Mouse (Mus musculus) embryonic facial prominence, embryonic 11.5 days (tissue): Measurements from ENCODE around the gene Agbl4. TPM values are rescaled to one million over a fixed set of nuclear protein-coding genes. Genes with fewer than 3 reads are reported as not detected.

Experiments used
- ATAC-seq: fragments of 200-750 bp; cut with Nextera tagmentation; replicated peaks from 2 replicates; pipeline ENCODE4 v1.8.0; 2017; ENCODE audit warnings: low read depth; ENCODE audit not compliant: insufficient number of reproducible peaks, low FRiP score, low TSS enrichment
- DNase-seq: peaks from one replicate; pipeline ENCODE4 v3.0.0-alpha.2; 2015; ENCODE audit warnings: low spot score
- H3K27ac ChIP-seq: fragments of 300-500 bp; sonication (generic); replicated peaks from 2 replicates; pipeline ENCODE4 v1.5.1; 2014; ENCODE audit warnings: mild to moderate bottlenecking, low read depth, low read length, control low read depth
- H3K27me3 ChIP-seq: fragments of 300-500 bp; sonication (generic); 2 replicates; pipeline ENCODE4 v1.6.1; 2014; ENCODE audit warnings: mild to moderate bottlenecking, low read length, moderate library complexity, mixed read lengths; ENCODE audit not compliant: control insufficient read depth, insufficient read depth
- H3K36me3 ChIP-seq: fragments of 300-500 bp; sonication (generic); replicated peaks from 2 replicates; pipeline ENCODE4 v1.6.1; 2014; ENCODE audit warnings: low read depth, mild to moderate bottlenecking, low read length, moderate library complexity, mixed read lengths; ENCODE audit not compliant: control insufficient read depth, insufficient read depth
- H3K4me1 ChIP-seq: fragments of 300-500 bp; sonication (generic); 2 replicates; pipeline ENCODE4 v1.6.1; 2014; ENCODE audit warnings: low read length, mixed read lengths; ENCODE audit not compliant: control insufficient read depth, insufficient read depth
- H3K4me2 ChIP-seq: fragments of 300-500 bp; sonication (generic); 2 replicates; pipeline ENCODE4 v1.6.1; 2014; ENCODE audit warnings: low read depth, mild to moderate bottlenecking, control low read depth, low read length, moderate library complexity
- H3K4me3 ChIP-seq: fragments of 300-500 bp; sonication (generic); 2 replicates; pipeline ENCODE4 v1.5.1; 2014; ENCODE audit warnings: low read depth, low read length, control low read depth
- H3K9ac ChIP-seq: fragments of 300-500 bp; sonication (generic); replicated peaks from 2 replicates; pipeline ENCODE4 v1.6.1; 2014; ENCODE audit warnings: mild to moderate bottlenecking, control low read depth, low read length
- H3K9me3 ChIP-seq: fragments of 300-500 bp; sonication (generic); replicated peaks from 2 replicates; pipeline ENCODE4 v1.6.1; 2016; ENCODE audit warnings: mild to moderate bottlenecking, low read length, inconsistent platforms, mixed read lengths; ENCODE audit not compliant: control insufficient read depth
- WGBS: fragments of 180-500 bp; shearing (Covaris S2); extraction: QIAGEN DNeasy Blood & Tissue Kit; methylation state at CpG from one replicate; pipeline ENCODE4 v1.1.7; 2014; 5-methylcytosine and 5-hydroxymethylcytosine counted together
- polyA plus RNA-seq: library from polyadenylated mRNA; unstranded; fragments of >200 nt; fragmentation: Nextera tagmentation; extraction: Ambion mirVana; gene quantifications from 2 replicates; pipeline ENCODE4 v1.2.1, GENCODE M21; 2014

Agbl4 gene
- polyA plus RNA-seq, 1 experiment from 2014 or later: 0.98 TPM

- Histone ChIP-seq H3K27ac (no peak overlapping the region), H3K9me3 (no peaks in the 10 kb centered on the region), H3K4me2 (no peak overlapping the region), H3K36me3 (no peaks in the 10 kb centered on the region), H3K27me3 (no peaks in the 10 kb centered on the region), H3K9ac (no peak overlapping the region), H3K4me1 (no peaks in the 10 kb centered on the region), H3K4me3 (no peak overlapping the region)
- no peak for DNase-seq
- ATAC-seq: no peak
- 78% methylated on average over 3 of the region's 3 CpGs for WGBS
Measured at GRCm38 (mm10) chr4:111682793-111683192, 1285.3 kb downstream of the Agbl4 start.

DNA sequence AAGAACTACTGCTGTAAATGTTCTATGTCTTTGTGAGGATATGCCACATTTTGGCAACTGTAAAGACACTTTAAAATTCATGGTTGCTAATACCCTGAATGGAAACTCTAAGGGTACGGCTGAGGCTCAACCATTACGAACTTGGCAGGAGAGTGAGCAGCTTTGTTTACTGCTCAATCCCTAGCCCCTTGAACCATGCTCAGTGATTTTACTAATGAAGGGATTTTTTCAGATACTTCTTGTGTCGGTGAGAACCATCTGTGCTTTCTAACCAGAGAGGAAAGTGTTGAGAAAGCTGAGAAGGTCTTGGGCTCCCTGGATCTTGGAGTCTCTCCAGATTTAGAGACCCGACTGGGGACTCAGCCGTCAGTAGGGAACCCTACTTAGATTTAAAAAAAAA lies 1286.4 kb downstream of the Agbl4 start:
- H3K27me3 ChIP-seq: no peaks in the 10 kb centered on the region
- no peak overlapping the region for H3K9ac ChIP-seq
- no peaks in the 10 kb centered on the region for H3K9me3 ChIP-seq
- ATAC-seq (no peak), DNase-seq (no peak)
- no peak overlapping the region for H3K4me3 ChIP-seq
- no peaks in the 10 kb centered on the region for H3K4me1 ChIP-seq
- WGBS: 85% methylated on average over 5 of the region's 5 CpGs
- H3K4me2 ChIP-seq: no peak overlapping the region
- H3K36me3 ChIP-seq: no peaks in the 10 kb centered on the region
- H3K27ac ChIP-seq: no peak overlapping the region

DNA sequence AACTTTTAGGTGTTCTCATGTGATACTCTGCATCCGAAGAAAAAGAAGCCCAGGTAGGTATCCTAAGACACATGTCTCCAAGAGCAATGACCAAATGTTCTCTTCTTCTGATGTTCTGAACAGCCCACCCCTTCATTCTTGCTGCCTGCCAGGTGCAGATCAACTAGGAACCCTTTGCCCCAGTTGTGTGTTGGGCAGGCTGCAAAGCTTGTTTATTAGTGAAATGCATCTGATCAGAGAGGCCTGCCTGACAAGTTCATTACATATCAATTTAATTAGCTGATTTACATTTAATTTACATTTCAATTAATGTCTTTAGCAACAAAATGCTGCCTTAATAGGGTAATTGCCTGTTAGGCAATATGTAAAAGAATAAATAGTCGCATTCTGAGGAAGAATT lies 1288.5 kb downstream of the Agbl4 start:
- DNase-seq (no peak), ATAC-seq (no peak)
- no peaks in the 10 kb centered on the region for H3K27me3 ChIP-seq
- H3K9ac ChIP-seq: no peak overlapping the region
- no peak overlapping the region for H3K27ac ChIP-seq
- no peaks in the 10 kb centered on the region for H3K9me3 ChIP-seq
- H3K4me1 ChIP-seq: no peaks in the 10 kb centered on the region
- WGBS: 78% methylated on average over 2 of the region's 2 CpGs
- H3K4me2 ChIP-seq: no peak overlapping the region
- H3K36me3 ChIP-seq: no peaks in the 10 kb centered on the region
- no peak overlapping the region for H3K4me3 ChIP-seq

- Histone ChIP-seq H3K9me3 (no peaks in the 10 kb centered on the region), H3K36me3 (no peaks in the 10 kb centered on the region), H3K27ac (no peak overlapping the region), H3K9ac (no peak overlapping the region), H3K4me3 (no peak overlapping the region), H3K4me2 (no peak overlapping the region), H3K27me3 (no peaks in the 10 kb centered on the region), H3K4me1 (no peaks in the 10 kb centered on the region)
- ATAC-seq (peak; percentile 70; the same call in 1 of the 2 replicates), DNase-seq (peak; percentile 80)
- 3% methylated on average over 9 of the region's 9 CpGs for WGBS
Measured at GRCm38 (mm10) chr4:111686951-111687350, 1289.5 kb downstream of the Agbl4 start.

- H3K27ac ChIP-seq: no peak overlapping the region
- WGBS: 20% methylated on average over 6 of the region's 6 CpGs
- 0 out of 2 replicates have a peak overlapping the region, but pooled peaks have one; percentile 6 for H3K4me2 ChIP-seq
- no peak overlapping the region for H3K4me3 ChIP-seq
- H3K9me3 ChIP-seq: no peaks in the 10 kb centered on the region
- no peak overlapping the region for H3K9ac ChIP-seq
- ATAC-seq (peak; percentile 49; the same call in 1 of the 2 replicates), DNase-seq (peak; percentile 92)
- H3K36me3 ChIP-seq: no peaks in the 10 kb centered on the region
- H3K4me1 ChIP-seq: no peaks in the 10 kb centered on the region
- H3K27me3 ChIP-seq: no peaks in the 10 kb centered on the region
Measured at GRCm38 (mm10) chr4:111687613-111688012, 1290.2 kb downstream of the Agbl4 start.

DNA sequence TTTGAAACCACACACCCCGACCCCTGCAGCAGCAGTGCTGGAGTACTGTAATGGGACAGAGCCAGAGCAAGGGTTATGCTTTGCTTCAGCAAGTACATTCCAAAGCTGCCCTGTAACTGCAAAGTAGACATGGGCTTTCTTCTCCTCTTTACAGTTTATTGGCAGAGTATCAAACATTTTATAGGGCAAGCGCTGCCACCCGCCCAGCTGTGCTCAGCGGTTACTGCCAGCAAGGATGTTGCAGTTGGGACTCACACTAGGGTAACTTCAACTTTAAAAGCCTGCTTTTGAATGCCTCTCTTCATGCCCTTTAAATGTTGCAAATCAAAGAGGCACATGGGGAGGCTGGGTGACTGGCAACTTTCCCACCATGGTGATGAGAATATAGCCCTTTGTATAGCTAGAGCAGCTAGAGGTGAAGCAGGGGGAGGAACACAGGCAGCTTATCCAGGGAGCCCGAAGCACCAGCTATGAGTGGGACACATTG lies 1293.6 kb downstream of the Agbl4 start:
- WGBS: 74% methylated on average over 5 of the region's 5 CpGs
- H3K4me2 ChIP-seq: no peak overlapping the region
- H3K4me3 ChIP-seq: no peak overlapping the region
- no peaks in the 10 kb centered on the region for H3K4me1 ChIP-seq
- H3K36me3 ChIP-seq: no peaks in the 10 kb centered on the region
- H3K27ac ChIP-seq: no peak overlapping the region
- H3K9me3 ChIP-seq: no peaks in the 10 kb centered on the region
- no peak for ATAC-seq
- no peaks in the 10 kb centered on the region for H3K27me3 ChIP-seq
- H3K9ac ChIP-seq: no peak overlapping the region
- DNase-seq: no peak

GRCm38 (mm10) chr4:111701381-111701780 lies 1303.9 kb downstream of the Agbl4 start:
- H3K4me1 ChIP-seq: no peaks in the 10 kb centered on the region
- 60% methylated on average over 1 of the region's 1 CpGs for WGBS
- ATAC-seq: no peak
- no peak overlapping the region for H3K9ac ChIP-seq
- DNase-seq: no peak
- no peak overlapping the region for H3K27ac ChIP-seq
- H3K27me3 ChIP-seq: no peaks in the 10 kb centered on the region
- no peaks in the 10 kb centered on the region for H3K9me3 ChIP-seq
- no peaks in the 10 kb centered on the region for H3K36me3 ChIP-seq
- H3K4me3 ChIP-seq: no peak overlapping the region
- H3K4me2 ChIP-seq: no peak overlapping the region

DNA sequence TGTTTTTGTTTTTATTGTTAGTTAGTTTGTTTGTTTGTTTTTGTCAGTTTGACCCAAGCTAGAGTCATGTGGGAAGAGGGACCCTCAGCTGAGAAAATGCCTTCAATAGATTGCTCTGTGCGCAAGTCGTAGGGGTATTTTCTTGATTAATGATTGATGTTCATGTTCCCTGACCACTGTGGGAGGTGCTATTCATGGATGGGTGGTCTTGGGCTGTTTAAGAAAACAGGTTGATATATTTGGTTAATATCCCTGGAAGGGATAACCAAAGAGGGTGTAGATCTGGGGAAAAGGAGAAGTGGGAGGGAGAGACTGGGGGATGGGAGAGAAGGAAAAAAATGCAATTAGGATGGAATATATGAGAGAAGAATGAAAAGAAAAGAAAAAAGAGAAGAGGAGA lies 1306.7 kb downstream of the Agbl4 start:
- WGBS: 87% methylated on average over 2 of the region's 2 CpGs
- Histone ChIP-seq H3K27me3 (no peaks in the 10 kb centered on the region), H3K36me3 (no peaks in the 10 kb centered on the region), H3K9me3 (no peaks in the 10 kb centered on the region), H3K4me2 (no peak overlapping the region), H3K27ac (no peak overlapping the region), H3K9ac (no peak overlapping the region), H3K4me1 (no peaks in the 10 kb centered on the region), H3K4me3 (no peak overlapping the region)
- ATAC-seq (no peak), DNase-seq (no peak)
